Mouse (Mus musculus): ENCODE measurements around the gene Cep95. TPM values are rescaled to one million over a fixed set of nuclear protein-coding genes. Genes with fewer than 3 reads are reported as not detected.
"Not testable (repeated sequence)": the region's sequence is repeated elsewhere in the genome, so short reads cannot be mapped to it uniquely, and the experiment has no call there.

Gene Cep95
- 1 to 10 TPM; 3.1 to 3.9 TPM for total RNA-seq (2021)
- long read RNA-seq, experiment 1, partial matches to known transcripts: 1 of 23 reads
- long read RNA-seq, experiment 1, other reads (novel, unspliced or antisense): 21 of 23 reads
- long read RNA-seq, experiment 2, partial matches to known transcripts: 0 of 22 reads
- long read RNA-seq, experiment 2, other reads (novel, unspliced or antisense): 22 of 22 reads

DNA sequence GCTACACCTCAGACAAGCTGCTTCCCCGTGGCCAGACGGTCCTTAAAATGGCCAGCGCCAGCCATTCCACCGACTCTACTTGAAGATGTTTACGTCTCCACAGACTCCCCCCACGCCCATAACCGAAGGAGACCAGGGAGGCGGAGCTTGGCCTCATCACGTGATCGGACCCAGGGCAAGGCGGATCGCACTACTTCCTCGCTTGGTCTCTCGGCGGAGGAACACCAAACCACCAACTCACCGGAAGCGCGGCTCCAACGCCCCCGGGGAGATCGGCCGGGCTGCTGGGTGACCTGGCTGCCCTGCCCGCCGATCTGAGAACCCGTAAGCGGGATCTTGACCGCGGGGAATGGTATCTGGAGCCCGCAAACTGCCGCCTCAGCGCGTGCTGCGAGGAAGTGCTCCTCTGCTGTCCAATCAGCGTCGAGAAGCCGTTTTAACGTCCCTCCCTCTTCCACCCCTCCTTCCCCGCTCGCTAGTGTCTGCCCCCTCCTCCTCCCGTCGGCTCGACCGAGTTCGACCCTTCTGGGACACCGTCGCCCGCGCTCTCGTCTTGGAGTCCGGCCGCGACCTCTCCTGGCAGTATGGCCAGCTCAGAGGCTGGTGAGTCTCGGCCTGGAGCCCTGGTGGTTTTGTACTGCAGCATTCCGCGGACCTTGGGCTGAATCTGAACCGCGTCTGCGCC lies at the start of gene Cep95, which contains the start of gene Ddx5:
Gene Cep95 (plus strand): TSS at position 478 of the 685 bp plus-strand sequence.
Gene Ddx5 (minus strand): TSS at position 411 of the 685 bp plus-strand sequence.
- intact Hi-C loops (cut with DNase I): no loop called here
- peak; percentile 96 to 99 for DNase-seq

DNA sequence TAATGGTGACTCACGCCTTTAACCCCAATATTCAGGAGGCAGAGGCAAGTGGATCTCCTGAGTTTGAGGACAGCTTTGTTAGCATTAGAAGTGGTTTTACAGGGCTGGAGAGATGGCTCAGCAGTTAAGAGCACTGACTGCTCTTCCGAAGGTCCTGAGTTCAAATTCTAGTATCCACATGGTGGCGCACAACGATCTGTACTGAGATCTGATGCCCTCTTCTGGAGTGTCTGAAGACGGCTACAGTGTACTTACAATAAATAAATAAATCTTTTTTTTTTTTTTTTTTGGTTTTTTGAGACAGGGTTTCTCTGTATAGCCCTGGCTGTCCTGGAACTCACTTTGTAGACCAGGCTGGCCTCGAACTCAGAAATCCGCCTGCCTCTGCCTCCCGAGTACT lies 48.3 kb upstream of the Cep95 start:
- intact Hi-C loops (cut with DNase I): loop anchor here (5.0 kb wide), 1 partner anchor 58 kb away; no protein-coding TSS in a partner anchor
- DNase-seq: not testable (repeated sequence)

DNA sequence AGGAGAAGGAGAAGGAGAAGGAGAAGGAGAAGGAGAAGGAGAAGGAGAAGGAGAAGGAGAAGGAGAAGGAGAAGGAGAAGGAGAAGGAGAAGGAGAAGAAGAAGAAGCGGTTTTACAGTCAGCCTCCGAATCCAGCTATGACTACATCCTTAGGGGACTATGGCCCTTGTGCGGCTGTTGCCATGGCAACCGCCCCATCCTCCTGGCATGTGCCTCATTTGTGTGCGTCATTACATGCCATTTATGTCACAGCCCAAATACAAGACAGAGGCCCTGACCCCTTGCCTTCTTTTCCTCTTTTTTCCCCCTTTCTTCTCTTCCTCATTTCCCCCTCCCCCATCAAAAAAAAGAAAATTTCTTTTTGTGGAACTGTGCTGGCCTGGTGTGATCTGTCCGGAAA lies 47.8 kb upstream of the Cep95 start:
- intact Hi-C loops (cut with DNase I): loop anchor here (5.0 kb wide), 1 partner anchor 59 kb away; no protein-coding TSS in a partner anchor
- no peak for DNase-seq

DNA sequence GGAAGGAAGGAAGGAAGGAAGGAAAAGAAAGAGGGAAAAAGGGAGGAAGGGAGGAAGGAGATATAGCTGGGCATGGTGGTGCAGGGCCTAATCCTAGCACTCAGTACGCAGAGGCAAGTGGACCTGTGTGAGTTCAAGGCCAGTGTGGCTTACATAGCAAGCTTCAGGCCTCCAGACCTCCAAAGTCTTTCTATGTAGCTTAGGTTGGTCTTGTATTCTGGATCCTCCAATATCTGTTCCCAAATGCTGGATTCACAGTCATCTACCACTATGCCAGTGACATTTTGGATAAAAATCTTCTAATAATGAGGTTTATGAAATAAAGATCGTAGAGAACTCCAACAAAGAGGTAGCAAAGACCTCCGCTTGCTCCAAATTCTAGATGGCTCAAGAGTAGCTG lies 47.2 kb upstream of the Cep95 start:
- intact Hi-C loops (cut with DNase I): loop anchor here (5.0 kb wide), 1 partner anchor 60 kb away; no protein-coding TSS in a partner anchor
- DNase-seq: no peak

DNA sequence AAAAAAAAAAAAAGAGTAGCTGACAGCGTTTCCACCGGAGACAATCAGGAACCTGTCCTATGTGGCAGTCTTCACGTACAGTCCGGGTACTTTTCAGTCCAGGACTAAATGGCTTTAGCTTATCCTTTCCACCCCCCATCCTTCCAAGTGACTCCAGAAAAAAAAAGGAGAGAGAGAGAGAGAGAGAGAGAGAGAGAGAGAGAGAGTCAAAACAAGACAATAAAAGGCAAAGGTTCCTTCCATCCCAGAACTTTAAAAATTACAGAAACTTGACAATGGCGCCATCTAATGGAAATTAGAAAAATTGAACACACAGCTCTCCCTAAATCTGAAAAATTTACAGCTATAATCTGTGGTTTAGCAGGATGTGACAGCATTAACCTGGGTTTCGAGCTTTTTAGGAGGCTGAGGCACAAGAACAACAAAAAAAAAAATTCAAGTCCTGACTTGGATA lies 46.6 kb upstream of the Cep95 start:
- DNase-seq: no peak
- intact Hi-C loops (cut with DNase I): loop anchor here (5.0 kb wide), 1 partner anchor 60 kb away; no protein-coding TSS in a partner anchor

DNA sequence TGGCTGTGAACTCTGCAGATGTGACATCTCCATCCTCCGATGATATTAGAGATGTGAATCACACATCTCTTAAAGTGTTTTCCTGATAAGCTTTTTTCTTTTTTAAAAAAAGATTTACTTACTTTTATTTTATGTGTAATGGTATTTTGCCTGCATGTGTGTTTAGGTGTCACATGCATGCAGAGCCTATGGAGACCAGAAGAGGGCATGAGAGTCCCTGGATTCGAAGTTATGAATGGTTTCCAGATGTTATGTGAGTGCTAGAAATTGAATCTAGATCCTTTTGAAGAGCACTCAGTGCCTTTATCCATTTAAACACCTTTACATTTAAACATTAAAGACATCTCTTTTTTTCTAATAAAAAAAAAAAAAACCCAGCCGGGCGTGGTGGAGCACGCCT lies 44.1 kb upstream of the Cep95 start:
- intact Hi-C loops (cut with DNase I): loop anchor here (5.0 kb wide), 1 partner anchor 63 kb away; no protein-coding TSS in a partner anchor
- no peak for DNase-seq

DNA sequence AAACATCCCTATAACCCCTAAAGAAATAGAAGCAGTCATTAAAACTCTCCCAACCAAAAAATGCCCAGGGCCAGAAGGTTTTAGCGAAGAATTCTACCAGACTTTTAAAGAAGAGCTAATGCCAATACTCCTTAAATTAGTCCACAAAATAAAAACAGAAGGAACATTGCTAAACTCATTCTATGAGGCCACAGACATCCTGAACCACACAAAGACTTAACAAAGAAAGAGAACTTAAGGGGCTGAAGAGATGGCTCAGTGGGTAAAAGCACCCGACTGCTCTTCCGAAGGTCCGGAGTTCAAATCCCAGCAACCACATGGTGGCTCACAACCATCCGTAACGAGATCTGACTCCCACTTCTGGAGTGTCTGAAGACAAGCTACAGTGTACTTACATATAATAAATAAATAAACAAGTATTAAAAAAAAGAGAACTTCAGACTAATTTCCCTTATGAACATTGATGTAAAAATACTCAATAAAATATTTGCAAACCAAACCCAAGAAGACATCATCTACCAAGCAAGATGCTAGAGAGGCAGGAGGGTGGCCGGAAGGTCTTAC lies 39.4 kb upstream of the Cep95 start:
- intact Hi-C loops (cut with DNase I); DNase-seq: not testable (repeated sequence)

DNA sequence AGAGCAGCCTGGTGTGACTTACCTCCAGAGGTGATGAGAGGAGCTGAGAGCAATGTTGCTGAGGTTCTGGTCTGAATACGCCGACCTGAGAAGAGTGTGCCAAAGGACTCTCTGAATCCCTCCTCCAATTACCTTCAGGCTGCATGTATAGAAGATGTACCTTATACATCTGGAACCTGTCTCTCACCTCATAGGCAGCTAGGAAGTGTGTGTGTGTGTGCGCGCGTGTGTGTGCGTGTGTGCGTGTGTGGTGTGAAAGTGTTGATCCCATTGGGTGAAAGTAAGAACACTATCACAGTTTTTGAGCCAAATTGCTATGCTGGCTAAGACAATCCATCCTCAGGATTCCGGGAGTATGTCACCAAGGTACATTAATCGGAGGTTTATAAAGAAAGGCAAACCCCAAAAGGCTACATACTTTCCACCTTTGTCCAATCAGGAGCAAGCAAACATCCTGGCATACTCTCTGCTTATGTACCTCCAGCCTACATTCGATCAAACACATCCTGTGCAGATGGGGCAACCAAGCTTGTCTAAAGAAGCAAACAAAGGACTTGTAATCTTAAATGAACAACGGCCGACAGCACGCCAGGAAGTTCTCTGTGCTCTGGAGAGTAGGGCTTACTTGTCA lies 38.8 kb upstream of the Cep95 start, which contains the start of gene Pecam1:
Gene Pecam1 (minus strand): TSS at position 508 of the 631 bp plus-strand sequence.
- intact Hi-C loops (cut with DNase I): no loop called here

DNA sequence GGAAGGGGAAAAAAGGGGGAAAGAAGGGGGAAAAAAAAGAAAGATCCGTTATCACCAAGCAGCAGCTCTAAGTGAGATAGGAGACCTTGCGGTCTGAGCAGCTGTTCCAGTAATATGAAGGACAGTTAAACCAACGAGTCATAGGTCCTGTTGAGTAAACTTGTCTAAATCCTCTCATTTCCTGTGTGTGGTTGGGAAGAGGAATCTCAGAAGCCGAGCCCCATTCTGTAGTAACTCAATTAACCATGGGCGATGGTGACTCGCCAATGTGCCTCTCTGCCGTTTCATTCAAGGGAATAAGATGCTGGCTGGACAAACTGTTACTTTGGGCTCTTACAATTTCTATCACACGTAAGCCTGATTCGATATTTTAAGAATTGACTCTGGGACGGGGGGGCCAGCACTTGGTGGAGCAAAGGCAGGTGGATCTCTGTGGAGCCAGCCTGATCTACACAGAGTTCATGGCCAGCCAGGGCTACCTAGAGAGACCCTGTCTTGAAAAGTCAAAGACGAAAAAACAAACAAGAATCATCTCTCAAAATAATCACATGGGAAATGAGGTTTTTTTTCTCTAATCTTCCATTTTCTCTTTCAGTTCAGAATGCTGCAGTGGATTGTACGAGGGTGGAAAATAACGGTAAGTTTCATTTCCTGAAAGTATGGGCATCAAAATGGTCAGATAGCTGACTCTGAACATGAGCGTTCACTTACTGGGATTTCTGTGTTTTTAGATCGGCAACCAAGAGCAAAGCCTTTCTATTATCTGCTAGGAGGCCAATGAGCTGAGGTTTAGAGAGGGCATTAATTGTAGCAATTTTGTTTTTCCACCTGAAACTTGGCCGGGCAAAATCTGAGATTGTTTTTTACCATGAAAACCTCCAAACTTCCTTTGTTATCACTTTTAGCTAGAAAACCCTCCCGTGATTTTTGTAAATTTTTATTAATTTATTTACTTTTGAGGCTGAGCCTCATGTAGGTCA lies 37.7 kb upstream of the Cep95 start, which contains the start of gene Milr1:
Gene Milr1 (plus strand): TSS at position 188 of the 980 bp plus-strand sequence.
- DNase-seq: no peak
- intact Hi-C loops (cut with DNase I): no loop called here

More for the DNA sequence above, 38.8 kb upstream of the Cep95 start, which contains the start of gene Pecam1:
- no peak for DNase-seq

DNA sequence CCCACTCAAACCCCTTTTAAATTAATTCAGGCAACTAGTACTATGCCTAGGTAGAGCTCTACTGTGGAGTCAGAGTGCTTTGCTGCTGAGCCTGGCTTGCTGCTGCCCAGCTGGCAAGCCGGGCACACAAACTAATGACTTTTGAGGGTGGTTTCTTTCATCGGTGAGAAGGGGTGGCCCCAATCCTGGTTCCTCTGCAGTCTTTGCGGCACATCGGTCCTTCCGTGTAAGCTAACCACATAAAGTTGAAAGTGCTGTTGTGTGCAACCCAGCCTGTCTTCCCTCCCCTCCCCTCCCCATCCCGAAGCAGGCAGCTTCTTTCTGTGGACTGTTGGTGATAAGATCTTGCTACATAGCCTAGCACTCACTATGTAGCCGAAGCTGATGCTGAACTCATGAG lies 36.9 kb upstream of the Cep95 start:
- intact Hi-C loops (cut with DNase I): no loop called here
- no peak for DNase-seq

DNA sequence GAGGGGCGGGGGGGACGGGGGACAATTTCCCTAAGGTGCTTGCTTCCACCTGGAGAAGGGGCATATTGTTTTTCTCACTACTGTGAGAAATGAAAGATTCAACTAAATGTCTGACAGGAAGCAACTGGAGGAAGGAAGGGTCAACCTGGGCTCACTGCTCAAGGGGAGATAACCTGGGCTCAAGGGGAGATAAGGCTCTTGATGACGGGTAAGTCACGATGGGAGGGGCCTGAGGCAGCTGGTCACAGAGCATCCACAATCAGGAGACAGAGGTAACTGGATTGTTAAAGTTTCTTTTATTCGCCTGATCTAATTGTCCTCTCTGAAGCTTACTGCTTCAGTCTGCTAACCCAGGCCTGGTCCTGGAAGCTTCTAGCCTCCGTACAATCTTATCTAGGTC lies 35.7 kb upstream of the Cep95 start:
- DNase-seq: no peak
- intact Hi-C loops (cut with DNase I): no loop called here

DNA sequence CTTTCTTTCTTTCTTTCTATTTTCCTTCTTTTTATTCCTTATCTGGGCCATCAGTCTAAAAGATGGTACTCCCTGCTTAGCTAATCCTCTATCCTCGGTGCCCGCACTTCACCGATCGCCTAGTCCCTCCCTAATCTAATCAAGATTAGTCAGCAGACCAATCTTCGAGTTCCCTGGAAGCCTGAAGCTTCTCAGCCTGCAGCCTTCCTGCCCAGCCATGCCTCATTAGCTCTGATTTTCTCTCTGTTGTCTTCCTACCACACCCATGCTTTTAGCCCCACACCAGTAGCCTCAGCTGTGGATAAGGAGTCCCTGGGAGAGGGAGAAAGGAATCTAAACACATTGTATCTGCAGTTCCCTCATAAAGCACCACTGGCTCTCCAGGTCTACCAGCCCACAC lies 33.5 kb upstream of the Cep95 start:
- intact Hi-C loops (cut with DNase I): no loop called here
- DNase-seq: no peak

DNA sequence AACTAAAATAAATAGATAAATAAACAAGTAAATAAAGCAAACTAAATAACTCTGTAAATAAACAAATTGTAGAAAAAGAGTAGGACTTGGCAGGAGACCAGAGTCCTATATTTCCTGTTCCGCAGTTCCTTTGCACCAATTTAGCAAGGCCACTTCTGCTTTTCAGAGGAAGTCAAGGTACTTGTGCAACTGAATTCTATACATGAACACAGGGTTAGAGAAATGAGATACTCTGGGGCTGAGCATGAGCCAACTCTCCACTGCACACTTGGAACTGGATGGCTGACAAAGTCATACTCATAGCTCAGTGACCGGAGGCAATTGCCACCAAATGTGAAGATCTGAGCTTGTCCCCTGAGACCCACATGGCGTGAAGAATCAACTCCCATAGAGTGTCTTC lies 30.0 kb upstream of the Cep95 start:
- intact Hi-C loops (cut with DNase I): no loop called here
- no peak for DNase-seq

DNA sequence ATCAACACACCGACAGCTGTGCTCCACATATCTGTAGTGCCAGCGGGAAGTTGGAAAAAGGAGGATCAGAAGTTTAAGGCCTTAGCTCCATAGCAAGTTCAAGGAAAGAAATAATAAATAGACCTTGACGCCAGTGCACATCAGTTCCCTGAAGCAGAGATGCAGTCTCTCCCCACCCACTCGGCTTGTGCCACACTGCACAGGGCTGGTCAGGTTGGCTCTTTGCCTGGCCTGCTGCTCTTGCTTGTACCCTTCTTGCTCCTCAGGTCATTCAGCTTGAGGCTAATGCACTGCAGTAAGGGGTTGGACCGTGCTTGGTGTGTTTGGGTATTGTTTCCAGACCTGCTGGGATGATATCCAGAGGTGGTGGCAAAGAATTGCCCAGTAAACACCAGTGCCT lies 28.5 kb upstream of the Cep95 start:
- intact Hi-C loops (cut with DNase I): no loop called here

DNA sequence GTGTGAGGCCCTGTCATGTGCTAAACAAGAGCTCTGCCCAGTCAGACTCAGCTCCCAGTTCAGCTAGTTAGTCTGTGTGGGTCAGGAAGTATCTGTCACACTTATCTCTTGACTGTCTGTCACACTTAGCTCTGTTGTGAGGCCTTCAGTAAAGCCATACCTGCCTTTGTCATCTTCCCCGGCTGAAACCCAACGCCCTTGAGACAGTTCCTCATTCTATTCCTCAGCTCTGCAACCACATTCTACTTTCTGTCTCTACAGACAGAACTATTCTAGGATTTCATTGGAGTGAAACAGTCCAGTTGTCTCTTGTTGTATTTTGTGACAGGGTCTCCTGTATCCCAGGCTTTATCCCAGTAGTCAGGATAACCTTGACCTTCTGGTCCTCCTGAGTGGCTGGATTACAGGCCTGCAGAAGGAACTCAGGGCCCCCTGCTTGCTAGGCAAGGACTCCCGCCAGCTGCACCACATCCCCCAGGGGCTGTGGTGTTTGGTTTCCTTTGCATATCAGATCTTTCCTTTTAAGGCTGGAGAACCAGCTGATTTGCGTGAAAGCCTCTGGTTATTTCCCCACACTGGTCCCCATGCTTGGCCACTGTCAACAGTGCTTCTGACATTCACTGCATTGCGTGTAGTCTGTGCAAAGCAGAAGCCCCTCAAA lies 26.8 kb upstream of the Cep95 start:
- no peak for DNase-seq
- intact Hi-C loops (cut with DNase I): no loop called here

More for the DNA sequence above, 28.5 kb upstream of the Cep95 start:
- no peak for DNase-seq

DNA sequence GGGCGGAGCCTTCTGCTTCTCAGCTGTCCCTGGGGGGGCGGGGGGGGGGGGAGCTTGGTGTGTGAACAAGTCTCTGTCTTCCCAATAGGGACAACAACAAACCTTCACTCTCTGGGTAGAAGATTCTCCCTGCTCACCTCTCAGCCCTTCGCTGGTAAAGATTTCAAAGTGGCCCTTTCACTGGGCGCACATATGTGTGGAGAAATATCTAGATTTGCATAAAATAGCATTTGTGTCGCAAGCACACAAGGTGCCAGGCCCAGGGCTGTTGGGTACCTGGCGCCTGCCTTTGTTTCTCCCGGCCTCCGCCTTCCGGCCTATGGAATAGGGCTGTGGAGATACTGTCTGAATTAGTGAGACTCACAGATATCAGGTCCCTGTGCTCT lies 26.3 kb upstream of the Cep95 start:
- no peak for DNase-seq
- intact Hi-C loops (cut with DNase I): no loop called here

DNA sequence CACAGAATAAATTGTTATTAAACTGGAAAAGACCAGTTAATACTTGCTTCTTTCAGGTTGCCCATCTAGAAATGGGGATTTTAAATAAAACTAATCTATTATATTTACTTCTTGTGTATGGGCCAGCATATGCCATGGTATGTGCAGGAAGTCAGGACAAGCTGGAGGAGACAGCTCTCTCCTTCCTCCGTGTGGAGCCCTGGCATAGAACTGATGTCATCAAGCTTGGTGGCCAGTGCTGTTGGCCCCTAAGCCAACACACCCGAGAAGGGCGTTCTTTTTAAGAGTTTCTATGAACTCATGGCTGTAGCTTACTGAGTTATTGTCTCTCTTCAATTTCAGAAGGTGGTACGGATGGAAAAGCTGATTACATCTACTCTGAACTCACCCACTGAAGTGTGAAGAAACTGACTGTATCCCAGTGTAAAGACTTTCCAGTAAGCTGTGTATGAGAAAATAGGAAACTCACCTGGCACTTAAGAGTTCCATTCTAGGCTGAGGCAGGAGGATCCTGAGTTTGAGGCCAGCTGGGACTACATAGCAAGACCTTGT lies 22.4 kb upstream of the Cep95 start:
- intact Hi-C loops (cut with DNase I): no loop called here
- DNase-seq: no peak

DNA sequence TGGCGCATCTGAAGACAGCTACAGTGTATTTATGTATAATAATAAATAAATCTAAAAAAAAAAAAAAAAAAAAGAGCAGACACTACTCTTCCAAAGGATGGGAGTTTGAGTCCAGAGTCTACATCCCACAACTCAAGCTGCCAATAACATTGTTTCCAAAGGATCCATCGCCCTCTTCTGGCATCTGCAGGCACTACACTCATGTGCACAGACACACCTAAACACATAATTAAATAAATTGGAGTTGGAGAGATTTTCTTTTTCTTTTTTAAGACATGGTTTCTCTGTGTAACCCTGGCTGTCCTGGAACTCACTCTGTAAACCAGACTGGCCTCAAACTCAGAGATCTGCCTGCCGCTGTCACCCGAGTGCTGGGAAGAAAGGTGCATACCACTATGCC lies 21.5 kb upstream of the Cep95 start:
- intact Hi-C loops (cut with DNase I): no loop called here
- DNase-seq: no peak

All from gastrocnemius, postnatal 36 days (tissue).